Mouse (Mus musculus) cerebellum, adult (tissue): ENCODE results near the gene Gm42517.

Experiments used
- ATAC-seq: cut with Nextera tagmentation; 2 replicates; pipeline ENCODE4 v1.9.2; 2017; ENCODE audit warnings: mild to moderate bottlenecking, moderate library complexity, mixed read lengths; ENCODE audit not compliant: insufficient number of reproducible peaks, low FRiP score, low TSS enrichment

Gm42517 gene

GRCm38 (mm10) chr5:108354056-108354455 is 13.7 kb downstream of the Gm42517 start:
- ATAC-seq: no peak

- ATAC-seq: no peak
Observed at GRCm38 (mm10) chr5:108349511-108350148, 18.1 kb downstream of the Gm42517 start.

GRCm38 (mm10) chr5:108347843-108348242 is 19.9 kb downstream of the Gm42517 start:
- no peak for ATAC-seq

GRCm38 (mm10) chr5:108345313-108346071 is 22.2 kb downstream of the Gm42517 start:
- no peak for ATAC-seq

- ATAC-seq: no peak
Observed at GRCm38 (mm10) chr5:108343680-108344170, 24.0 kb downstream of the Gm42517 start.

GRCm38 (mm10) chr5:108338049-108338448 is 29.7 kb downstream of the Gm42517 start:
- no peak for ATAC-seq

- ATAC-seq: no peak
Observed at GRCm38 (mm10) chr5:108337385-108337784, 30.3 kb downstream of the Gm42517 start.

- no peak for ATAC-seq
Observed at GRCm38 (mm10) chr5:108331051-108331450, 36.7 kb downstream of the Gm42517 start.
